Mouse (Mus musculus): ENCODE results near the gene Mical2. TPM values are rescaled to one million over a fixed set of nuclear protein-coding genes. Genes with fewer than 3 reads are reported as not detected.

The Mical2 gene
- polyA plus RNA-seq, 2 experiments: 5.0 to 7.5 TPM

- DNase-seq (ENCODE audit: low spot score) (no peak), ATAC-seq (ENCODE audit: low FRiP score, low read depth) (no peak)
- Histone ChIP-seq H3K27me3 (ENCODE audit: control insufficient read depth, insufficient read depth, low read length) (no peaks in the 10 kb centered on the region), H3K27ac (replicated peaks; ENCODE audit: low read depth, low read length) (no peak overlapping the region), H3K4me2 (replicated peaks; ENCODE audit: low read depth, low read length, severe bottlenecking) (no peak overlapping the region), H3K9ac (ENCODE audit: low read depth, low read length, severe bottlenecking) (no peak overlapping the region), H3K36me3 (ENCODE audit: control insufficient read depth, insufficient read depth, low read length) (no peaks in the 10 kb centered on the region), H3K4me1 (ENCODE audit: control insufficient read depth, insufficient read depth, low read length) (peaks cover 4% of the 10 kb centered on the region; the same call in 1 of the 2 replicates), H3K4me3 (replicated peaks; ENCODE audit: low read length) (no peak overlapping the region), H3K9me3 (ENCODE audit: control insufficient read depth, low read length) (no peaks in the 10 kb centered on the region)
- 35% methylated on average over 3 of the region's 3 CpGs for WGBS
- TF ChIP-seq POLR2A (IDR thresholded peaks at IDR 0.05; ENCODE audit: borderline replicate concordance, extremely low read depth, insufficient read depth, insufficient read length): no peak
Observed at GRCm38 (mm10) chr7:112237868-112238267, 12.2 kb downstream of the Mical2 start.

- no peaks in the 10 kb centered on the region for H3K9me3 ChIP-seq (ENCODE audit: control insufficient read depth, low read length)
- H3K4me1 ChIP-seq (ENCODE audit: control insufficient read depth, insufficient read depth, low read length): no peaks in the 10 kb centered on the region
- no peaks in the 10 kb centered on the region for H3K27me3 ChIP-seq (ENCODE audit: control insufficient read depth, insufficient read depth, low read length)
- H3K36me3 ChIP-seq (ENCODE audit: control insufficient read depth, insufficient read depth, low read length): no peaks in the 10 kb centered on the region
- H3K9ac ChIP-seq (ENCODE audit: low read depth, low read length, severe bottlenecking): no peak overlapping the region
- no peak for DNase-seq (ENCODE audit: low spot score)
- ATAC-seq (ENCODE audit: low FRiP score, low read depth): no peak
- H3K27ac ChIP-seq (replicated peaks; ENCODE audit: low read depth, low read length): no peak overlapping the region
- no peak overlapping the region for H3K4me2 ChIP-seq (replicated peaks; ENCODE audit: low read depth, low read length, severe bottlenecking)
- 58% methylated on average over 10 of the region's 10 CpGs for WGBS
- TF ChIP-seq POLR2A (IDR thresholded peaks at IDR 0.05; ENCODE audit: borderline replicate concordance, extremely low read depth, insufficient read depth, insufficient read length): no peak
- no peak overlapping the region for H3K4me3 ChIP-seq (replicated peaks; ENCODE audit: low read length)
Observed at GRCm38 (mm10) chr7:112238768-112239728, 13.4 kb downstream of the Mical2 start.

- Histone ChIP-seq H3K9me3 (ENCODE audit: control insufficient read depth, low read length) (no peaks in the 10 kb centered on the region), H3K27ac (replicated peaks; ENCODE audit: low read depth, low read length) (no peak overlapping the region), H3K36me3 (ENCODE audit: control insufficient read depth, insufficient read depth, low read length) (no peaks in the 10 kb centered on the region), H3K4me3 (replicated peaks; ENCODE audit: low read length) (no peak overlapping the region), H3K9ac (ENCODE audit: low read depth, low read length, severe bottlenecking) (no peak overlapping the region), H3K27me3 (ENCODE audit: control insufficient read depth, insufficient read depth, low read length) (no peaks in the 10 kb centered on the region), H3K4me2 (replicated peaks; ENCODE audit: low read depth, low read length, severe bottlenecking) (no peak overlapping the region), H3K4me1 (ENCODE audit: control insufficient read depth, insufficient read depth, low read length) (no peaks in the 10 kb centered on the region)
- ATAC-seq (ENCODE audit: low FRiP score, low read depth): no peak
- no peak for DNase-seq (ENCODE audit: low spot score)
- TF ChIP-seq POLR2A (IDR thresholded peaks at IDR 0.05; ENCODE audit: borderline replicate concordance, extremely low read depth, insufficient read depth, insufficient read length): no peak
- 92% methylated on average over 2 of the region's 2 CpGs for WGBS
Observed at GRCm38 (mm10) chr7:112240748-112241147, 15.1 kb downstream of the Mical2 start.

DNA sequence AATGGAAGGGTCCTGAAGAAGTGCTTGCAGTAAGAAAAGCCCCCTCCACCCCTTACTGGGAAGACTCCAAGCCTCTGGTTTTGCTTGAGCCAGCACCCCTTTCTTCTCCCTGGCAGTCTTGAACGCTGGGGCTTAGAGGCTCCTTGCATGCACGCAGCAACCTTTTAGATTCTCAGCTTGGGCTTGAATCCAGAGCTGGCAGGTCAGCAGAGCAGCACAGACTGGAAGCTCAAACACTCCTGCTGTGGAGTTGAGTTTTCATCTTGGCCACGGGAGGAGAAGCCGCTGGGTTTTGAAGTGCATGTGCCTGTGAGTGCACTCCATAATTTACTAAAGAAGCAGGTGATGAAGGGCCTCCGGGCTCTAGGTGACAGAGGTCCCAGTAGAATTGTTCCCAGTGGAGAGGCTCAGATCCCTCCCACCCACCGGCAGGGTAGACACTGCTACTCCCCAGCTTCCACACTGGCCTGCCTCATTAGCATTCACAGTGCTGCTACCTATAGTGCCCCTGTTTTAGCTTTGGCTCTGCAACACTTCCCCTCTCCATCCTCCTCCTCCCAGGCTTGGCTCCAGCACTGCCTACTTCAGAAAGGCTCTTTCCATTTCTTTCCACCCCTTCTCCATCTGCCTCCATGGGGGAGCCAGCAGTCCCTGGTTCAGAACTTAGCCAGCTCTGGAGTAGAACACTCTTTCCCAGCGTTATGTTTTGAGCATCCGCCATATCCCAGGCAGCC lies 15.7 kb downstream of the Mical2 start:
- ATAC-seq (ENCODE audit: low FRiP score, low read depth): no peak
- WGBS: 58% methylated on average over 8 of the region's 8 CpGs

DNA sequence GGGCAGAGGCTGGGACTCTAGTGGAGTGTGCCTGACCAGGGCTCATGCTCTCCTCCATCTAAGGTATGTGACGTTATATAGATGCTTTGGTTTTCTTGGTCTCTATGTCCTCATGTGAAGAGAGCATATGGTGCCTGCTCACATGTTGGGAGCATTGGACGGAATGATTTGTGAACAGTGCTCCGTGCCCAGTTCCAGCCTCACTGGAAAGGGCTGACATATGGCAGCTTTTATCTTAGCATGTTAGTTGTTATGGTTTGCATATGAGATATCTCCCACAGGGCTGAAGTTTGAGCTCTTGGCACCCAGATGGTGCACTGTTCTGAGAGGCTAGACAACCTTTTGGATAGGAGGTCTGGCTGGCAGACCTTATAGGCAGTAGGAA lies 16.3 kb downstream of the Mical2 start:
- Histone ChIP-seq H3K27me3 (ENCODE audit: control insufficient read depth, insufficient read depth, low read length) (no peaks in the 10 kb centered on the region), H3K9me3 (ENCODE audit: control insufficient read depth, low read length) (no peaks in the 10 kb centered on the region), H3K36me3 (ENCODE audit: control insufficient read depth, insufficient read depth, low read length) (no peaks in the 10 kb centered on the region), H3K9ac (ENCODE audit: low read depth, low read length, severe bottlenecking) (no peak overlapping the region), H3K4me2 (replicated peaks; ENCODE audit: low read depth, low read length, severe bottlenecking) (no peak overlapping the region), H3K27ac (replicated peaks; ENCODE audit: low read depth, low read length) (no peak overlapping the region), H3K4me3 (replicated peaks; ENCODE audit: low read length) (no peak overlapping the region), H3K4me1 (ENCODE audit: control insufficient read depth, insufficient read depth, low read length) (no peaks in the 10 kb centered on the region)
- no peak for ATAC-seq (ENCODE audit: low FRiP score, low read depth)
- DNase-seq (ENCODE audit: low spot score): no peak
- TF ChIP-seq POLR2A (IDR thresholded peaks at IDR 0.05; ENCODE audit: borderline replicate concordance, extremely low read depth, insufficient read depth, insufficient read length): no peak
- 86% methylated on average over 3 of the region's 3 CpGs for WGBS

More for the DNA sequence above, 15.7 kb downstream of the Mical2 start:
- no peak overlapping the region for H3K4me2 ChIP-seq (replicated peaks; ENCODE audit: low read depth, low read length, severe bottlenecking)
- H3K27me3 ChIP-seq (ENCODE audit: control insufficient read depth, insufficient read depth, low read length): no peaks in the 10 kb centered on the region
- no peaks in the 10 kb centered on the region for H3K36me3 ChIP-seq (ENCODE audit: control insufficient read depth, insufficient read depth, low read length)
- no peaks in the 10 kb centered on the region for H3K4me1 ChIP-seq (ENCODE audit: control insufficient read depth, insufficient read depth, low read length)
- no peaks in the 10 kb centered on the region for H3K9me3 ChIP-seq (ENCODE audit: control insufficient read depth, low read length)
- no peak for TF ChIP-seq POLR2A (IDR thresholded peaks at IDR 0.05; ENCODE audit: borderline replicate concordance, extremely low read depth, insufficient read depth, insufficient read length)
- H3K9ac ChIP-seq (ENCODE audit: low read depth, low read length, severe bottlenecking): no peak overlapping the region
- H3K4me3 ChIP-seq (replicated peaks; ENCODE audit: low read length): no peak overlapping the region
- H3K27ac ChIP-seq (replicated peaks; ENCODE audit: low read depth, low read length): no peak overlapping the region
- no peak for DNase-seq (ENCODE audit: low spot score)

Measured in limb, embryonic 14.5 days (tissue).